Mouse (Mus musculus) hindbrain, embryonic 13.5 days (tissue): ENCODE data around the gene Nkx2-3. TPM values are rescaled to one million over a fixed set of nuclear protein-coding genes. Genes with fewer than 3 reads are reported as not detected.

Source experiments
- ATAC-seq: fragments of 200-750 bp; cut with Nextera tagmentation; 2 replicates; pipeline ENCODE4 v1.8.0; 2017; ENCODE audit warnings: moderate TSS enrichment; ENCODE audit not compliant: low FRiP score
- H3K27ac ChIP-seq: fragments of 300-500 bp; sonication (generic); 2 replicates; pipeline ENCODE4 v1.5.1; 2015; ENCODE audit warnings: inconsistent platforms, mild to moderate bottlenecking, moderate library complexity
- H3K27me3 ChIP-seq: fragments of 300-500 bp; sonication (generic); 2 replicates; pipeline ENCODE4 v1.6.1; 2015; ENCODE audit warnings: mild to moderate bottlenecking, inconsistent platforms
- H3K36me3 ChIP-seq: fragments of 300-500 bp; sonication (generic); 2 replicates; pipeline ENCODE4 v1.6.1; 2015; ENCODE audit warnings: mild to moderate bottlenecking, inconsistent platforms
- H3K4me1 ChIP-seq: fragments of 300-500 bp; sonication (generic); replicated peaks from 2 replicates; pipeline ENCODE4 v1.6.1; 2015; ENCODE audit warnings: inconsistent platforms
- H3K4me2 ChIP-seq: fragments of 300-500 bp; sonication (generic); 2 replicates; pipeline ENCODE4 v1.6.1; 2015; ENCODE audit warnings: inconsistent platforms, mild to moderate bottlenecking, moderate library complexity
- H3K4me3 ChIP-seq: fragments of 300-500 bp; sonication (generic); 2 replicates; pipeline ENCODE4 v1.5.1; 2015; ENCODE audit warnings: mild to moderate bottlenecking, inconsistent platforms
- H3K9ac ChIP-seq: fragments of 300-500 bp; sonication (generic); 2 replicates; pipeline ENCODE4 v1.6.1; 2015; ENCODE audit warnings: mild to moderate bottlenecking, inconsistent platforms
- H3K9me3 ChIP-seq: fragments of 300-500 bp; sonication (generic); 2 replicates; pipeline ENCODE4 v1.6.1; 2016; ENCODE audit warnings: inconsistent platforms
- WGBS: fragments of 180-500 bp; shearing (Covaris S2); methylation state at CpG from one replicate; pipeline ENCODE4 v1.1.7; 2015; 5-methylcytosine and 5-hydroxymethylcytosine counted together
- polyA plus RNA-seq: library from polyadenylated mRNA; unstranded; fragments of >200 nt; fragmentation: Nextera tagmentation; extraction: Ambion mirVana; gene quantifications from 2 replicates; pipeline ENCODE4 v1.2.1, GENCODE M21; 2015

Nkx2-3 gene
- polyA plus RNA-seq, 1 experiment from 2014 or later, result not detected

GRCm38 (mm10) chr19:43607842-43608680 lies 4.1 kb upstream of the Nkx2-3 start:
- WGBS, result 2% methylated on average over 11 of the region's 11 CpGs
- ATAC-seq, result no peak
- Histone ChIP-seq H3K27ac (no peak overlapping the region), H3K4me2 (no peak overlapping the region), H3K4me3 (no peak overlapping the region), H3K36me3 (no peaks in the 10 kb centered on the region), H3K4me1 (peaks cover 10% of the 10 kb centered on the region), H3K9me3 (no peaks in the 10 kb centered on the region), H3K27me3 (peaks cover 97% of the 10 kb centered on the region), H3K9ac (no peak overlapping the region)

GRCm38 (mm10) chr19:43608711-43609457 lies 3.2 kb upstream of the Nkx2-3 start:
- Histone ChIP-seq H3K36me3 (no peaks in the 10 kb centered on the region), H3K4me1 (peaks cover 10% of the 10 kb centered on the region), H3K4me2 (no peak overlapping the region), H3K27ac (no peak overlapping the region), H3K9ac (no peak overlapping the region), H3K27me3 (peaks cover 96% of the 10 kb centered on the region), H3K9me3 (no peaks in the 10 kb centered on the region), H3K4me3 (no peak overlapping the region)
- ATAC-seq, result no peak
- WGBS, result 11% methylated on average over 8 of the region's 8 CpGs

GRCm38 (mm10) chr19:43609458-43610330 lies 2.4 kb upstream of the Nkx2-3 start:
- H3K9ac ChIP-seq, result no peak overlapping the region
- WGBS, result 2% methylated on average over 25 of the region's 25 CpGs
- H3K9me3 ChIP-seq, result no peaks in the 10 kb centered on the region
- H3K27me3 ChIP-seq, result peaks cover 96% of the 10 kb centered on the region
- H3K4me2 ChIP-seq, result no peak overlapping the region
- H3K4me1 ChIP-seq, result peaks cover 16% of the 10 kb centered on the region
- ATAC-seq, result no peak
- H3K4me3 ChIP-seq, result no peak overlapping the region
- no peak overlapping the region for H3K27ac ChIP-seq
- H3K36me3 ChIP-seq, result no peaks in the 10 kb centered on the region

- Histone ChIP-seq H3K4me2 (no peak overlapping the region), H3K27ac (no peak overlapping the region), H3K9me3 (no peaks in the 10 kb centered on the region), H3K27me3 (peaks cover 96% of the 10 kb centered on the region), H3K4me3 (no peak overlapping the region), H3K36me3 (no peaks in the 10 kb centered on the region), H3K4me1 (peaks cover 22% of the 10 kb centered on the region), H3K9ac (no peak overlapping the region)
- no peak for ATAC-seq
- WGBS, result under 1% methylated on average over 32 of the region's 32 CpGs
Observed at GRCm38 (mm10) chr19:43610341-43610848, 1.7 kb upstream of the Nkx2-3 start.

- WGBS, result 2% methylated on average over 8 of the region's 8 CpGs
- Histone ChIP-seq H3K9ac (no peak overlapping the region), H3K36me3 (no peaks in the 10 kb centered on the region), H3K27me3 (peaks cover 96% of the 10 kb centered on the region), H3K27ac (no peak overlapping the region), H3K4me2 (no peak overlapping the region), H3K4me3 (no peak overlapping the region), H3K9me3 (no peaks in the 10 kb centered on the region), H3K4me1 (peaks cover 28% of the 10 kb centered on the region)
- no peak for ATAC-seq
Observed at GRCm38 (mm10) chr19:43611110-43611509, 1.0 kb upstream of the Nkx2-3 start.

GRCm38 (mm10) chr19:43611561-43611960 lies 564 bp upstream of the Nkx2-3 start:
- H3K27me3 ChIP-seq, result peaks cover 96% of the 10 kb centered on the region
- no peaks in the 10 kb centered on the region for H3K9me3 ChIP-seq
- WGBS, result 2% methylated on average over 12 of the region's 12 CpGs
- ATAC-seq, result no peak
- H3K9ac ChIP-seq, result no peak overlapping the region
- H3K4me3 ChIP-seq, result no peak overlapping the region
- H3K27ac ChIP-seq, result no peak overlapping the region
- peaks cover 32% of the 10 kb centered on the region for H3K4me1 ChIP-seq
- H3K4me2 ChIP-seq, result no peak overlapping the region
- H3K36me3 ChIP-seq, result no peaks in the 10 kb centered on the region

GRCm38 (mm10) chr19:43612501-43612971 lies 411 bp downstream of the Nkx2-3 start:
- ATAC-seq, result no peak
- peaks cover 38% of the 10 kb centered on the region for H3K4me1 ChIP-seq
- H3K9ac ChIP-seq, result no peak overlapping the region
- WGBS, result under 1% methylated on average over 23 of the region's 23 CpGs
- peak overlapping the region; percentile 15; the same call in 1 of the 2 replicates for H3K4me2 ChIP-seq
- no peaks in the 10 kb centered on the region for H3K9me3 ChIP-seq
- no peak overlapping the region for H3K27ac ChIP-seq
- 0 out of 2 replicates have a peak overlapping the region, but pooled peaks have one; percentile 15 for H3K4me3 ChIP-seq
- no peaks in the 10 kb centered on the region for H3K36me3 ChIP-seq
- peaks cover 96% of the 10 kb centered on the region for H3K27me3 ChIP-seq

- Histone ChIP-seq H3K27me3 (peaks cover 96% of the 10 kb centered on the region), H3K4me2 (no peak overlapping the region), H3K4me1 (peaks cover 38% of the 10 kb centered on the region), H3K4me3 (no peak overlapping the region; the same call in 1 of the 2 replicates), H3K27ac (no peak overlapping the region), H3K9ac (no peak overlapping the region), H3K9me3 (no peaks in the 10 kb centered on the region), H3K36me3 (no peaks in the 10 kb centered on the region)
- WGBS, result 1% methylated on average over 26 of the region's 26 CpGs
- ATAC-seq, result no peak
Observed at GRCm38 (mm10) chr19:43613293-43614130, 1.4 kb downstream of the Nkx2-3 start.

- Histone ChIP-seq H3K9ac (no peak overlapping the region), H3K4me1 (peaks cover 38% of the 10 kb centered on the region)
- ATAC-seq, result 0 out of 2 replicates have a peak, but pooled peaks have one; percentile 8
Observed at GRCm38 (mm10) chr19:43614341-43615073, 2.4 kb downstream of the Nkx2-3 start.

GRCm38 (mm10) chr19:43615074-43615445 lies 2.9 kb downstream of the Nkx2-3 start:
- Histone ChIP-seq H3K4me3 (peak overlapping the region; percentile 26), H3K36me3 (no peaks in the 10 kb centered on the region), H3K4me1 (peaks cover 38% of the 10 kb centered on the region), H3K27ac (no peak overlapping the region), H3K9me3 (no peaks in the 10 kb centered on the region), H3K4me2 (peak overlapping the region; percentile 48), H3K9ac (no peak overlapping the region), H3K27me3 (peaks cover 99% of the 10 kb centered on the region)
- no peak for ATAC-seq
- under 1% methylated on average over 20 of the region's 20 CpGs for WGBS

More at GRCm38 (mm10) chr19:43614341-43615073, 2.4 kb downstream of the Nkx2-3 start:
- peak overlapping the region; percentile 26 for H3K4me3 ChIP-seq
- H3K27ac ChIP-seq, result no peak overlapping the region
- no peaks in the 10 kb centered on the region for H3K36me3 ChIP-seq
- peaks cover 99% of the 10 kb centered on the region for H3K27me3 ChIP-seq
- no peaks in the 10 kb centered on the region for H3K9me3 ChIP-seq
- WGBS, result under 1% methylated on average over 92 of the region's 92 CpGs
- peak overlapping the region; percentile 48 for H3K4me2 ChIP-seq
